Mouse (Mus musculus) embryonic facial prominence, embryonic 14.5 days (tissue): ENCODE data around the gene Serpind1. TPM values are rescaled to one million over a fixed set of nuclear protein-coding genes. Genes with fewer than 3 reads are reported as not detected.

Experiments
- ATAC-seq: fragments of 200-750 bp; cut with Nextera tagmentation; 2 replicates; pipeline ENCODE4 v1.8.0; 2017; ENCODE audit warnings: low read depth, moderate number of reproducible peaks, moderate TSS enrichment
- DNase-seq: peaks from one replicate; pipeline ENCODE4 v3.0.0-alpha.2; 2015; ENCODE audit warnings: low spot score
- H3K27ac ChIP-seq: fragments of 300-500 bp; sonication (generic); replicated peaks from 2 replicates; pipeline ENCODE4 v1.5.1; 2014; ENCODE audit warnings: low read depth, mild to moderate bottlenecking, low read length, moderate library complexity
- H3K27me3 ChIP-seq: fragments of 300-500 bp; sonication (generic); replicated peaks from 2 replicates; pipeline ENCODE4 v1.6.1; 2014; ENCODE audit warnings: low read length; ENCODE audit not compliant: control insufficient read depth, insufficient read depth
- H3K36me3 ChIP-seq: fragments of 300-500 bp; sonication (generic); 2 replicates; pipeline ENCODE4 v1.6.1; 2014; ENCODE audit warnings: low read length, mixed read lengths; ENCODE audit not compliant: control insufficient read depth, insufficient read depth
- H3K4me1 ChIP-seq: fragments of 300-500 bp; sonication (generic); 2 replicates; pipeline ENCODE4 v1.6.1; 2014; ENCODE audit warnings: antibody characterized with exemption, low read length; ENCODE audit not compliant: control insufficient read depth, insufficient read depth
- H3K4me2 ChIP-seq: fragments of 300-500 bp; sonication (generic); 2 replicates; pipeline ENCODE4 v1.6.1; 2014; ENCODE audit warnings: low read depth, mild to moderate bottlenecking, low read length, moderate library complexity, mixed read lengths
- H3K4me3 ChIP-seq: fragments of 300-500 bp; sonication (generic); 2 replicates; pipeline ENCODE4 v1.5.1; 2014; ENCODE audit warnings: low read depth, mild to moderate bottlenecking, low read length
- H3K9ac ChIP-seq: fragments of 300-500 bp; sonication (generic); 2 replicates; pipeline ENCODE4 v1.6.1; 2014; ENCODE audit warnings: low read depth, mild to moderate bottlenecking, low read length, moderate library complexity, mixed read lengths
- H3K9me3 ChIP-seq: fragments of 300-500 bp; sonication (generic); 2 replicates; pipeline ENCODE4 v1.6.1; 2016; ENCODE audit warnings: low read length; ENCODE audit not compliant: control insufficient read depth
- WGBS: fragments of 180-500 bp; shearing (Covaris S2); extraction: QIAGEN DNeasy Blood & Tissue Kit; methylation state at CpG from one replicate; pipeline ENCODE4 v1.1.7; 2014; 5-methylcytosine and 5-hydroxymethylcytosine counted together
- polyA plus RNA-seq: library from polyadenylated mRNA; unstranded; fragments of >200 nt; fragmentation: Nextera tagmentation; extraction: Ambion mirVana; gene quantifications from 2 replicates; pipeline ENCODE4 v1.2.1, GENCODE M21; 2014

The Serpind1 gene
- polyA plus RNA-seq, 1 experiment from 2014 or later: 1.4 TPM

DNA sequence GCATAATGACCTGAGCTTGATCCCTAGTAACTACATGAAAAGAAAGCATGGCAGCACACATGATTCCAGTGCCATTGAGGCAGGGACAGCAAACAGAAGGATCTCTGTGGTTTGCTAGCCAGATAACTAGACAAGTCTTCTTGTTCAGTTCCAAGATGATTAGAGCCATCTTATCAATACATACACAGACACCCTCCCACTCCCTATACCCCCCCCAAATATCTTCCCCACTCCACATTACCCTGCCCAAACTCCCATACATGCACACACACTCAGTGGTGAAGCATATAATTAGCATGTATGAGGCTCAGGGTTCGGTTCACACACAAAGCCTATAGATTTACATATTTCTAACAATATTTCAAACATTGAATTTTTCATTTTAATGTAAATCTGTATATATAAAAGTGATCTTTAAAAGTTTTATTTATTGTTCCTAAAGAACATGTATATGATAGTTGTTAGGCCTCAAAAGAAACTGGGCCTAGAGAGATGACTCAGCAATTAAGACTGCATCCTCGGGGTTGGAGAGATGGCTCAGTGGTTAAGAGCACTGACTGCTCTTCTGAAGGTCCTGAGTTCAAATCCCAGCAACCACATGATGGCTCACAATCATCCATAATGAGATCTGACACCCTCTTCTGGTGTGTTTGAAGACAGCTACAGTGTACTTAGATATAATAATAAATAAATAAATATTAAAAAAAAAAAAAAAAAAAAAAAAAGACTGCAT, 52.6 kb downstream of the Serpind1 start:
- Histone ChIP-seq H3K36me3 (peaks cover 37% of the 10 kb centered on the region; the same call in 1 of the 2 replicates), H3K9me3 (no peaks in the 10 kb centered on the region), H3K4me3 (no peak overlapping the region), H3K9ac (no peak overlapping the region), H3K27me3 (no peaks in the 10 kb centered on the region), H3K27ac (no peak overlapping the region), H3K4me2 (no peak overlapping the region), H3K4me1 (no peaks in the 10 kb centered on the region)
- no peak for DNase-seq
- no peak for ATAC-seq
- WGBS: 83% methylated on average over 2 of the region's 2 CpGs

GRCm38 (mm10) chr16:17392784-17393183, 61.6 kb downstream of the Serpind1 start:
- no peaks in the 10 kb centered on the region for H3K27me3 ChIP-seq
- H3K27ac ChIP-seq: no peak overlapping the region
- ATAC-seq: no peak
- H3K4me3 ChIP-seq: no peak overlapping the region
- H3K4me2 ChIP-seq: no peak overlapping the region
- no peak overlapping the region for H3K9ac ChIP-seq
- H3K4me1 ChIP-seq: peaks cover 3% of the 10 kb centered on the region; the same call in 1 of the 2 replicates
- 0 out of 2 replicates have a peak, but pooled peaks cover 4% of the 10 kb centered on the region for H3K9me3 ChIP-seq
- WGBS: 68% methylated on average over 4 of the region's 4 CpGs
- peak; percentile 46 for DNase-seq
- H3K36me3 ChIP-seq: peaks cover 10% of the 10 kb centered on the region; the same call in 1 of the 2 replicates

Other genes with a start within 250 kb of the Serpind1 start
- gene Ppil2, start 220.1 kb upstream of the Serpind1 start, polyA plus RNA-seq: 101 and 117 TPM in 2 replicates
- 16.9 and 24.4 TPM in 2 replicates for gene 2610318N02Rik, start 206.2 kb upstream of the Serpind1 start, polyA plus RNA-seq
- gene Sdf2l1, start 199.0 kb upstream of the Serpind1 start, polyA plus RNA-seq: 40.9 and 47.8 TPM in 2 replicates
- gene Ydjc, start 186.8 kb upstream of the Serpind1 start, polyA plus RNA-seq: 13.3 and 15.1 TPM in 2 replicates
- gene Ccdc116, start 184.1 kb upstream of the Serpind1 start, polyA plus RNA-seq: 0.60 and 0.94 TPM in 2 replicates
- 301 and 303 TPM in 2 replicates for gene Ube2l3, start 128.7 kb upstream of the Serpind1 start, polyA plus RNA-seq
- 0.17 and 0.34 TPM in 2 replicates for gene Rimbp3, start 122.8 kb upstream of the Serpind1 start, polyA plus RNA-seq
- 3.0 and 3.5 TPM in 2 replicates for gene Hic2, start 97.8 kb upstream of the Serpind1 start, polyA plus RNA-seq
- gene Tmem191c, start 55.3 kb upstream of the Serpind1 start, polyA plus RNA-seq: 6.2 and 10.0 TPM in 2 replicates
- 7.3 and 7.6 TPM in 2 replicates for gene Snap29, start 74.6 kb downstream of the Serpind1 start, polyA plus RNA-seq
- 29.9 and 30.7 TPM in 2 replicates for gene Pi4ka, start 74.9 kb downstream of the Serpind1 start, polyA plus RNA-seq
- gene Crkl, start 120.6 kb downstream of the Serpind1 start, polyA plus RNA-seq: 59.9 and 63.8 TPM in 2 replicates
- 2.4 and 4.9 TPM in 2 replicates for gene Aifm3, start 158.2 kb downstream of the Serpind1 start, polyA plus RNA-seq
- 70.4 and 77.2 TPM in 2 replicates for gene Lztr1, start 177.3 kb downstream of the Serpind1 start, polyA plus RNA-seq
- 50.9 and 54.9 TPM in 2 replicates for gene Thap7, start 199.8 kb downstream of the Serpind1 start, polyA plus RNA-seq
- gene Lrrc74b, start 229.9 kb downstream of the Serpind1 start, polyA plus RNA-seq: 0.69 and 1.8 TPM in 2 replicates
- 0.84 and 1.5 TPM in 2 replicates for gene P2rx6, start 230.5 kb downstream of the Serpind1 start, polyA plus RNA-seq